Mouse (Mus musculus) urinary bladder, adult 2 months (tissue): Measurements from ENCODE around the gene Rpusd3. TPM values are rescaled to one million over a fixed set of nuclear protein-coding genes. Genes with fewer than 3 reads are reported as not detected.

ENCODE experiments used
- DNase-seq: peaks from one replicate; pipeline ENCODE4 v3.0.0; 2022; ENCODE audit warnings: low spot score
- polyA plus RNA-seq: library from polyadenylated mRNA; depleted of rRNA; stranded (reverse); fragments of >200 nt; gene quantifications from 2 replicates; pipeline ENCODE4 v1.2.3, GENCODE M21; 2012; rRNA removed

Rpusd3 gene
- polyA plus RNA-seq, 1 experiment = 17.3 TPM

GRCm38 (mm10) chr6:113385160-113385714, 33.9 kb downstream of the Rpusd3 start:
- no peak for DNase-seq

GRCm38 (mm10) chr6:113384351-113384927, 34.7 kb downstream of the Rpusd3 start:
- DNase-seq = no peak

- DNase-seq = no peak
Measured at GRCm38 (mm10) chr6:113380480-113380879, 38.7 kb downstream of the Rpusd3 start.

GRCm38 (mm10) chr6:113379246-113379645, 39.9 kb downstream of the Rpusd3 start:
- DNase-seq = no peak

- DNase-seq = peak; percentile 87
Measured at GRCm38 (mm10) chr6:113377496-113378385, 41.4 kb downstream of the Rpusd3 start, which contains the start of the genes Tada3 and Arpc4. TSS of gene Tada3 (minus strand) at chr6:113377883. TSS of gene Arpc4 (plus strand) at chr6:113378115.

- no peak for DNase-seq
Measured at GRCm38 (mm10) chr6:113377172-113377495, 42.0 kb downstream of the Rpusd3 start.

- DNase-seq = no peak
Measured at GRCm38 (mm10) chr6:113373491-113373890, 45.6 kb downstream of the Rpusd3 start.

GRCm38 (mm10) chr6:113370194-113370929, 48.8 kb downstream of the Rpusd3 start:
- no peak for DNase-seq

- DNase-seq = no peak
Measured at GRCm38 (mm10) chr6:113368577-113368976, 50.6 kb downstream of the Rpusd3 start.

GRCm38 (mm10) chr6:113368124-113368523, 51.0 kb downstream of the Rpusd3 start:
- DNase-seq = no peak

- DNase-seq = no peak
Measured at GRCm38 (mm10) chr6:113367574-113367973, 51.6 kb downstream of the Rpusd3 start.

- DNase-seq = no peak
Measured at GRCm38 (mm10) chr6:113366639-113367038, 52.5 kb downstream of the Rpusd3 start.

Other genes with a start within 250 kb of the Rpusd3 start
- gene Lhfpl4, start 224.0 kb downstream of the Rpusd3 start, polyA plus RNA-seq = 0.22 and 0.35 TPM in 2 replicates
- gene Mtmr14, start 181.5 kb downstream of the Rpusd3 start, polyA plus RNA-seq = 22.5 and 26.5 TPM in 2 replicates
- 0.03 and 0.18 TPM in 2 replicates for gene Cpne9, start 137.0 kb downstream of the Rpusd3 start, polyA plus RNA-seq
- 18.3 and 19.7 TPM in 2 replicates for gene Brpf1, start 112.2 kb downstream of the Rpusd3 start, polyA plus RNA-seq
- gene Ogg1, start 92.4 kb downstream of the Rpusd3 start, polyA plus RNA-seq = 16.3 and 19.1 TPM in 2 replicates
- 71.5 and 80.8 TPM in 2 replicates for gene Camk1, start 75.4 kb downstream of the Rpusd3 start, polyA plus RNA-seq
- 36.3 and 38.5 TPM in 2 replicates for gene Tada3, start 41.5 kb downstream of the Rpusd3 start, polyA plus RNA-seq
- gene Arpc4, start 41.2 kb downstream of the Rpusd3 start, polyA plus RNA-seq = 116 TPM in 2 replicates
- gene Ttll3, start 30.1 kb downstream of the Rpusd3 start, polyA plus RNA-seq = 6.3 and 8.5 TPM in 2 replicates
- gene Cidec, start 16.4 kb upstream of the Rpusd3 start, polyA plus RNA-seq = 31.0 and 68.5 TPM in 2 replicates
- gene Jagn1, start 23.2 kb upstream of the Rpusd3 start, polyA plus RNA-seq = 54.5 and 61.3 TPM in 2 replicates
- gene Il17re, start 39.1 kb upstream of the Rpusd3 start, polyA plus RNA-seq = 71.8 and 87.7 TPM in 2 replicates
- 62.5 and 65.3 TPM in 2 replicates for gene Il17rc, start 52.1 kb upstream of the Rpusd3 start, polyA plus RNA-seq
- 46.1 and 58.4 TPM in 2 replicates for gene Creld1, start 64.0 kb upstream of the Rpusd3 start, polyA plus RNA-seq
- gene Prrt3, start 82.6 kb upstream of the Rpusd3 start, polyA plus RNA-seq = 0.10 and 0.18 TPM in 2 replicates
- gene Emc3, start 112.3 kb upstream of the Rpusd3 start, polyA plus RNA-seq = 82.4 and 83.8 TPM in 2 replicates
- gene Fancd2, start 112.3 kb upstream of the Rpusd3 start, polyA plus RNA-seq = 4.7 and 5.8 TPM in 2 replicates
- not detected in 2 replicates for gene Fancd2os, start 181.4 kb upstream of the Rpusd3 start, polyA plus RNA-seq
- 176 and 195 TPM in 2 replicates for gene Brk1, start 185.4 kb upstream of the Rpusd3 start, polyA plus RNA-seq
- gene Vhl, start 204.6 kb upstream of the Rpusd3 start, polyA plus RNA-seq = 14.9 and 22.5 TPM in 2 replicates
- gene Irak2, start 219.1 kb upstream of the Rpusd3 start, polyA plus RNA-seq = 69.3 and 91.4 TPM in 2 replicates